Mouse (Mus musculus) embryo, embryonic 10 days (tissue): ENCODE measurements around the gene Olfr917.

ENCODE experiments used
- DNase-seq: peaks from one replicate; pipeline ENCODE4 v3.0.0-alpha.2; 2015; ENCODE audit warnings: low spot score

The Olfr917 gene

DNA sequence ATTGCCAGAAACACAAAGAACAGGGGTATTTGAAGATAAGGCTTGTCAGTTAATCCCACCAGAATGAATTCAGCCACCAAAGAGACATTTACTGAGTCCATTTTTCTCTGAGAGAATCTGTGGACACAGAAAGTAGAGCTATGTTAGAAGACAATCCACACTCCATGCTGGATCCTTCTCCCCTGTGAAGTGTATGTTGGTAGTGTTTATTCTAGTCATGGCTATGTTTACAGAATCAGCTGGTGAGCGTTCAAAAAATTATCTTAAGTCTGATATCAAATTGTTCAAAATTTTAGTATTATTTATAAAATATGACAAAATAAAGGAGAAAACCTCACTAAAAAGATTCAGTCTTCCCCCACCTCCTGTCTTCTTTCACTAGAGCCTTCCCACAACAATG, at the start of gene Olfr917:
Olfr917 (minus strand) TSS at position 101 of the 400 bp plus-strand sequence.
- no peak for DNase-seq

- no peak for DNase-seq
These were observed 8.9 kb upstream of the Olfr917 start, which contains the start of gene Olfr918 for GRCm38 (mm10) chr9:38674501-38674900. TSS of gene Olfr918 (minus strand) at chr9:38674601.

DNA sequence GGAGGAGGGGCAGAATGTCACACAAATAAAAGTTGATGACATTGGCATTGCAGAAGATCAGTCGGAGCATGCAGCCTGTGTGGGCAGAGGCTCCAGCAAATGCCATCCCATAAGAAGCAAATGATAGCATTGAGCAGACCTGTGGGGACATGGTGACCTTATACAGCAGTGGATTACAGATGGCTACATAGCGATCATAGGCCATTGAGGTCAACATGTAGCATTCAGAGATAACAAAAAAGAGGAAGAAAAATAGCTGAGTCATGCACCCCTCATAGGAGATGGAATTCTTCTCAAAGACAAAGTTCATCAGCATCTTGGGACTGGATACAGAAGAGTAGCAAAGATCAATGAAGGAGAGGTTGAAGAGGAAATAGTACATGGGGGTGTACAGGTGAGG, 7.2 kb upstream of the Olfr917 start:
- DNase-seq: no peak

GRCm38 (mm10) chr9:38659775-38660174, 5.9 kb downstream of the Olfr917 start, which contains the start of gene Olfr916:
TSS of gene Olfr916 (minus strand) at chr9:38659875.
- no peak for DNase-seq

- DNase-seq: no peak
These were observed 33.2 kb downstream of the Olfr917 start for GRCm38 (mm10) chr9:38632406-38632805.
